Mouse (Mus musculus) liver, embryonic 18 days (tissue): ENCODE data around the gene Ky. TPM values are rescaled to one million over a fixed set of nuclear protein-coding genes. Genes with fewer than 3 reads are reported as not detected.

Experiments used
- polyA plus RNA-seq: library from polyadenylated mRNA; depleted of rRNA; stranded (reverse); fragments of >200 nt; gene quantifications from 2 replicates; pipeline ENCODE4 v1.2.3, GENCODE M21; 2012; rRNA removed

Ky gene
- under 0.01 TPM in 1 of 2 replicates, not detected in the other for polyA plus RNA-seq

GRCm38 (mm10) chr9:102505700-102506585 lies at the start of gene Ky:
Gene Ky, plus strand, starts transcription at chr9:102505750.

Other genes starting within 250 kb of the Ky start
- gene Ephb1, start 151.1 kb upstream of the Ky start, polyA plus RNA-seq: 0.07 and 0.15 TPM in 2 replicates
- 95.8 and 115 TPM in 2 replicates for gene Anapc13, start 120.5 kb downstream of the Ky start, polyA plus RNA-seq
- 6.3 and 7.0 TPM in 2 replicates for gene Cep63, start 120.8 kb downstream of the Ky start, polyA plus RNA-seq
- 5.7 and 6.5 TPM in 2 replicates for gene Amotl2, start 210.9 kb downstream of the Ky start, polyA plus RNA-seq